Mouse (Mus musculus): ENCODE data around the gene Nkap.

DNA sequence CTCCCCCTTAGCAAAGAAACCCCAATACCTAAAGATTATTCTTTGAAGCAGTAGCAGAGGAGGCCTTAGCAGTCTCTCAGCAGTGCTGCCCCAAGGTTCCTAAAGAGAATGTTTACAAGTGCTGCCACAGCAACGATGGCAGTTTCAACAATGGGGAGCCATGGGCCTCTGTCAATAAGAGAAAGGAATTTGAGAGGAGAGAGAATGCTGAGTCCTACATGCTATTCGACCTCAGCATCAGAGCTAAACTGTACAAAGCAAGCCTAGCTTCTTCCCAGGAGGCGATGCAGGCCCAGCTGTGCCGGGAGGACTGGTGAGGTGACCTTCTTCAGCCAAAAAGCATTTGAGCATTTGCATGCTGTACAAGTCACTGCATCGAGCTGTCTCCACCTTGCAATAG is 42.1 kb downstream of the Nkap start, which contains the start of gene Akap14:
- TF ChIP-seq CTCF (IDR thresholded peaks at IDR 0.05; ENCODE audit: low read depth) (no peak), EP300 (IDR thresholded peaks at IDR 0.05; ENCODE audit: low read depth) (no peak)
